Mouse (Mus musculus): ENCODE measurements around the gene Aimp1.

GRCm38 (mm10) chr3:132655955-132656354, 28.2 kb downstream of the Aimp1 start:
- TF ChIP-seq POLR2A (IDR thresholded peaks at IDR 0.05; ENCODE audit: low read depth, low read length), result no peak
- TF ChIP-seq CTCF (IDR thresholded peaks at IDR 0.05; ENCODE audit: borderline replicate concordance, insufficient read depth, low read length), result no peak
